Mouse (Mus musculus) c-Kit-positive CD71-positive TER-119-negative erythroid progenitor cells, embryonic 14.5 days (primary cell): Measurements from ENCODE around the gene Slc16a12.

Experiments used
- DNase-seq: peaks from one replicate; pipeline ENCODE4 v3.0.0-alpha.2; 2013; ENCODE audit warnings: low read depth

Gene Slc16a12

GRCm38 (mm10) chr19:34726254-34726962 lies 20.7 kb downstream of the Slc16a12 start:
- no peak for DNase-seq

- DNase-seq: no peak
Observed at GRCm38 (mm10) chr19:34725418-34725817, 21.7 kb downstream of the Slc16a12 start.

DNA sequence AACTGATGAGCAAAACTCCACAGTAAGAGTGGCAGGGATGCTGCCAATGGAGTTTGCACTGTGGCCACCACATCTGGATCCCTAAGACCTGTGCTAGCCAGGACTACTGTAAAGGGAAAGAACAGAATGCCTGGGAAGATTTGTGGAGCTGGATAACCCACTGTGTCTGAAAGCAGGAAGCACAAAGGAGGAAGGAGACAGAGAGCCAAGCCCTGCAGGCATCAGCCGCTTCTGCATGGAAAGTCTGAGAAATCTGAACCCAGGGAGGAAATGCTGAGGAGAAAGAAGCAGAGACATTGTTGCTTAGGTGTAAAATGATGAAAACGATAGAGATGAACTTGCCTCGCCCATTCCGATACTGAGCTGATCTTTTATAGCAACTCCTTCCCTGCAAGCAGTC lies 22.5 kb downstream of the Slc16a12 start:
- no peak for DNase-seq

GRCm38 (mm10) chr19:34722541-34722940 lies 24.5 kb downstream of the Slc16a12 start:
- DNase-seq: no peak

GRCm38 (mm10) chr19:34720130-34720529 lies 27.0 kb downstream of the Slc16a12 start:
- DNase-seq: no peak

GRCm38 (mm10) chr19:34718963-34719362 lies 28.1 kb downstream of the Slc16a12 start:
- no peak for DNase-seq

- no peak for DNase-seq
Observed at GRCm38 (mm10) chr19:34718478-34718877, 28.6 kb downstream of the Slc16a12 start.

GRCm38 (mm10) chr19:34715895-34716294 lies 31.2 kb downstream of the Slc16a12 start:
- DNase-seq: no peak

- DNase-seq: no peak
Observed at GRCm38 (mm10) chr19:34714250-34714666, 32.8 kb downstream of the Slc16a12 start.

- no peak for DNase-seq
Observed at GRCm38 (mm10) chr19:34712050-34712449, 35.0 kb downstream of the Slc16a12 start.

- DNase-seq: no peak
Observed at GRCm38 (mm10) chr19:34708221-34708620, 38.9 kb downstream of the Slc16a12 start.

DNA sequence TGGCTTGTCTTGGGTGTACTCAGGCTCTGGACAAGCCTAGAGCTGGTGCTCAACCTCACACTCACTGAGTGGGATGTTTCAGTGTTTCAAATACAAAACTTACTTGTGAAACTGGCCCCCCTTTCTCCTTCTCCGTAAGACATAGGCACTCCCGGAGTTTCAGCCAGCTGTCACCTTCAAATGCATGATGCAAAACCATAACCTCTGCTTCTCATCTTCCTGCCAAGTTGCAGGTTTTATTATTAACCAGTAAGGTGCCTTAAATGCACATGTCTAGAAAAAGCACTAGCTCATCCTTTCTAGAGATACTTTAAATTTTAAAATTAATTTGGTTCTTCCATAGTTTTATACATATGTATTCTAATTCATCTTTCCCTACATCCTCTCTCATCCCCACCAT lies 39.5 kb downstream of the Slc16a12 start:
- DNase-seq: no peak

DNA sequence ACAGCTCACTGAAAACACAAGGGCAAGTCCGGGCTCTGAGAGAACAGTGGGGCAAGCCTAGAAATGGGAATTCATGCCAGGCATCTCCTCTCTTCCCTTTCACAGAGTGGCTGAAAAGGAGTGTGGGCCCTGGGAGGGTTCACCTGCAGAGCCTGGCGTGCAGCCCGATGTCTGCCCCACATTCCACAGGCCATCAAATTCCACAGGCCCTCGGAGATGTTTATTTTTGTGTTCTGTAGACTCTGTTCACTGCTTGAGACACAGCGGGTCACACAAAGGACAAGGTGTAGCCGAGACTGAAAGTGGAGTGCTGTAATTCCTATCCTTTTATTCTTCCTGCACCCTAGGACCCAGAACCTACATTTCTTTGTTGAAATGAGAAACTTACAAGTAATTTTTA lies 40.8 kb downstream of the Slc16a12 start:
- no peak for DNase-seq

- DNase-seq: no peak
Observed at GRCm38 (mm10) chr19:34705141-34705540, 41.9 kb downstream of the Slc16a12 start.

DNA sequence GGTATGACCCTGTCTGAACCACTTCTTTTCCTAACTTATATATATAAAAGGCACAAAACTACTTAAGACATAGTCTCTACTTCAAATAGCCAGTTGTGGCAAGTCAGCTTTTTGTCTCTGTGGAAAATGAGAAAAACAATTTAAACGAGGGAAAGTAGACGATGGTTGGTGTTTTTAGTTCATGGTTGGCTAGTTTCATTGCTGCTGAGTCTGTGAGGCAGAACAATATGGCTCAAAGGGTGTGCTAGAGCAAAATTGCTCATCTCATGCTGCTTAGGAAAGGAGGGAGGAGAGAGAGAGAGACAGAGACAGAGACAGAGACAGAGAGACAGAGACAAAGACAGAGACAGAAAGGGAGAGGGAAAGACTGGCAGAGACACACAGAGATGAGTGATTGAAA lies 47.8 kb downstream of the Slc16a12 start:
- DNase-seq: no peak

DNA sequence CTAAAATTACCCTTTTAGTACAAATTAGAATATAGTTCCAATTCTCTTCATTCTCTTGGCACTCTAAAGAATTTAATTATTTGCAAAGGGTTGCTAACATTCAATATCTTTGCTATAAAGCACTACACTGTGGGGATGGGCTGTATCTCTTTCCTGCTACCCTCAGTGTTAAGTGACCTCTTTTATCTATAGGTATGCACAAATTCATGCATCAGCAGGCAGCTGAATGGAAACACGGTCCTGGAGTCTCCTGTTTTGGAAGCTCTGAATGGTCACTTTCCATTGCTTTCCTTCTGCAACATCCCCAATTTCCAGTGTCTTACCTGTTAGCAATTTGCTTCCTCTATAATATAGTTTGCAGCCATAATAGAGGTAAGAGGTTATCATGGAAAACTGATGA lies 48.2 kb downstream of the Slc16a12 start:
- no peak for DNase-seq

- DNase-seq: no peak
Observed at GRCm38 (mm10) chr19:34698432-34698831, 48.7 kb downstream of the Slc16a12 start.

- no peak for DNase-seq
Observed at GRCm38 (mm10) chr19:34697461-34697860, 49.6 kb downstream of the Slc16a12 start.

- no peak for DNase-seq
Observed at GRCm38 (mm10) chr19:34696352-34696986, 50.6 kb downstream of the Slc16a12 start.

DNA sequence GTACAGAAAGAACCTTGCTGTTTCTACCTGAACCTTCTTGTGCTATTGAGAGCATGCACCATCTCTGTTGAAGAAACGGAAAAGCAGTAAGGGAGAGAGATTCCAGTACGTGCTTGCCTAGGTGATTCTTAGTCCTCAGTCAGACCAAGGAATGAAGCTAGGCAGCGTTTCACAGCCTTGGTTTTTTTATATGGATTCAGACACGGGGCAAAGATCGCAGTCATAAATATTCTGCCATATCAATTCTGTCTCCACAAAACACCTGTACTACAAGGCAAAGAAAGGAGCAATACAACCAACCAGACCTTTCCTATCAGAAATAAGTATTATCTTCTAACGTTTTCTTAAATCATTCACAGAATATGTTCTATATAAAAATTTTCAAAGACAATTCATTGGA lies 55.7 kb downstream of the Slc16a12 start:
- no peak for DNase-seq

- no peak for DNase-seq
Observed at GRCm38 (mm10) chr19:34685530-34685929, 61.6 kb downstream of the Slc16a12 start.

DNA sequence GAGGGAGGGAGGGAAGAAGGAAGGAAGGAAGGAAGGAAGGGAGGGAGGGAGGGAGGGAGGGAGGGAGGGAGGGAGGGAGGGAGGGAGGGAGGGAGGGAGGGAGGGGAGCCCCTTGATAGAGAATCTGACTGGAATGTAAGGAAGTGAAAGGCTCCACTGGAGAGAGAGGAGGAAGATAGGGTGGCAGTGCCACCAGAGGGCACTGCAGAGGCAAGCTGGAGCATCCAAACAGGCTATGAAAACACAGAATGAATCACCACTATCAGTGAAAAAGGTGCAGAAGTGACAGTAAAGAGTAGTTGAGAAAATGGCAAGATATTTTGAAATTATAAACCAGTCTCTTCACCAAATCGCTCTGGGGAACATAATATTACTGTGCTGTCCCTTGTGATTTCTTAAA lies 62.2 kb downstream of the Slc16a12 start:
- DNase-seq: no peak

GRCm38 (mm10) chr19:34678428-34678827 lies 68.7 kb downstream of the Slc16a12 start:
- no peak for DNase-seq

GRCm38 (mm10) chr19:34673476-34673875 lies 73.6 kb downstream of the Slc16a12 start:
- no peak for DNase-seq
